Mouse (Mus musculus) MEL (cell line): ENCODE results near the gene Serping1. TPM values are rescaled to one million over a fixed set of nuclear protein-coding genes. Genes with fewer than 3 reads are reported as not detected.

Experiments used
- DNase-seq: peaks from one replicate; pipeline ENCODE4 v3.0.0; 2011; ENCODE audit warnings: low read depth, low spot score
- H3K27ac ChIP-seq: 2 replicates; pipeline ENCODE4 v1.5.1; 2012; ENCODE audit warnings: low read depth, mild to moderate bottlenecking, control low read depth, low read length, moderate library complexity; ENCODE audit not compliant: control insufficient read depth
- H3K27me3 ChIP-seq, 2 experiments: fragments of 150-350 bp in 1 of 2; sonication (generic) in 1 of 2; 2 replicates each; pipeline ENCODE4 v1.6.1; 2012; ENCODE audit warnings: low read length in 2 of 2, mild to moderate bottlenecking in 2 of 2, improper control_type of control experiment in 1 of 2, moderate library complexity in 1 of 2; ENCODE audit not compliant: insufficient read depth in 2 of 2, control insufficient read depth in 1 of 2
- H3K36me3 ChIP-seq, 2 experiments: 2 replicates each; pipeline ENCODE4 v1.6.1; 2012 to 2014; ENCODE audit warnings: low read length in 2 of 2, improper control_type of control experiment in 1 of 2, inconsistent platforms in 1 of 2, mild to moderate bottlenecking in 1 of 2; ENCODE audit not compliant: insufficient read depth in 2 of 2, control insufficient read depth in 1 of 2
- H3K4me1 ChIP-seq, 2 experiments: fragments of 150-350 bp in 1 of 2; sonication (generic) in 1 of 2; 2 replicates each; pipeline ENCODE4 v1.6.1; 2012; ENCODE audit warnings: low read length in 2 of 2, improper control_type of control experiment in 1 of 2, mild to moderate bottlenecking in 1 of 2; ENCODE audit not compliant: insufficient read depth in 2 of 2, control insufficient read depth in 1 of 2
- H3K4me3 ChIP-seq, 2 experiments: fragments of 150-350 bp in 1 of 2; sonication (generic) in 1 of 2; 2 replicates each; pipeline ENCODE4 v1.5.1; 2012; ENCODE audit warnings: low read depth in 2 of 2, low read length in 2 of 2, mild to moderate bottlenecking in 2 of 2, moderate library complexity in 2 of 2, control low read depth in 1 of 2, improper control_type of control experiment in 1 of 2; ENCODE audit not compliant: control insufficient read depth in 1 of 2, insufficient read depth in 1 of 2
- H3K79me2 ChIP-seq: 2 replicates; pipeline ENCODE4 v1.6.1; 2012; ENCODE audit warnings: mild to moderate bottlenecking, low read length, moderate library complexity; ENCODE audit not compliant: control insufficient read depth, poor library complexity, insufficient read depth
- H3K9ac ChIP-seq: 2 replicates; pipeline ENCODE4 v1.6.1; 2012; ENCODE audit warnings: low read depth, mild to moderate bottlenecking, control low read depth, low read length, moderate library complexity; ENCODE audit not compliant: control insufficient read depth, poor library complexity, severe bottlenecking
- H3K9me3 ChIP-seq: fragments of 150-350 bp; sonication (generic); replicated peaks from 2 replicates; pipeline ENCODE4 v1.6.1; 2012; ENCODE audit warnings: mild to moderate bottlenecking, low read length, improper control_type of control experiment, moderate library complexity; ENCODE audit not compliant: insufficient read depth
- CTCF ChIP-seq, 3 experiments: IDR thresholded peaks in 2 of 3; conservative IDR thresholded peaks in 1 of 3; 2 replicates each; pipeline ENCODE4 v1.5.1; 2011 to 2012; ENCODE audit warnings: low read length in 3 of 3, low read depth in 2 of 3, mild to moderate bottlenecking in 2 of 3, improper control_type of control experiment in 1 of 3, inconsistent platforms in 1 of 3, mixed read lengths in 1 of 3, moderate library complexity in 1 of 3; ENCODE audit not compliant: control insufficient read depth in 1 of 3, insufficient read depth in 1 of 3, poor library complexity in 1 of 3, severe bottlenecking in 1 of 3
- EP300 ChIP-seq, 2 experiments: IDR thresholded peaks; 2 replicates each; pipeline ENCODE4 v1.6.1; 2011; ENCODE audit warnings: improper control_type of control experiment in 2 of 2, low read length in 2 of 2, low read depth in 1 of 2, mild to moderate bottlenecking in 1 of 2
- ETS1 ChIP-seq: IDR thresholded peaks from 2 replicates; pipeline ENCODE4 v1.6.1; 2012; ENCODE audit warnings: low read depth, mild to moderate bottlenecking, inconsistent platforms, low read length, improper control_type of control experiment, moderate library complexity
- GABPA ChIP-seq: IDR thresholded peaks from 2 replicates; pipeline ENCODE4 v1.6.1; 2012; ENCODE audit warnings: low read depth, mild to moderate bottlenecking, inconsistent platforms, low read length, improper control_type of control experiment, moderate library complexity
- GATA1 ChIP-seq: IDR thresholded peaks from 2 replicates; pipeline ENCODE4 v1.6.1; 2011; ENCODE audit warnings: low read depth, low read length, improper control_type of control experiment
- HCFC1 ChIP-seq: IDR thresholded peaks from 2 replicates; pipeline ENCODE4 v1.6.1; 2012; ENCODE audit warnings: low read depth, mild to moderate bottlenecking, inconsistent platforms, low read length, improper control_type of control experiment, moderate library complexity
- KAT2A ChIP-seq: conservative IDR thresholded peaks from 2 replicates; pipeline ENCODE4 v1.6.1; 2012; ENCODE audit warnings: low read depth, low read length, improper control_type of control experiment, inconsistent platforms
- MEF2A ChIP-seq: IDR thresholded peaks from 2 replicates; pipeline ENCODE4 v1.6.1; 2014; ENCODE audit warnings: low read depth, mild to moderate bottlenecking, inconsistent platforms, low read length, improper control_type of control experiment; ENCODE audit not compliant: poor library complexity, insufficient replicate concordance, severe bottlenecking; ENCODE audit errors: extremely low read depth
- MXI1 ChIP-seq: IDR thresholded peaks from 2 replicates; pipeline ENCODE4 v1.6.1; 2011; ENCODE audit warnings: mild to moderate bottlenecking, low read depth, low read length, improper control_type of control experiment
- MYB ChIP-seq: IDR thresholded peaks from 2 replicates; pipeline ENCODE4 v1.6.1; 2011; ENCODE audit warnings: mild to moderate bottlenecking, low read depth, low read length, improper control_type of control experiment
- NELFE ChIP-seq: IDR thresholded peaks from 2 replicates; pipeline ENCODE4 v1.6.1; 2011; ENCODE audit warnings: low read depth, low read length, improper control_type of control experiment
- POLR2AphosphoS2 ChIP-seq: IDR thresholded peaks from 2 replicates; pipeline ENCODE4 v1.6.1; 2011; ENCODE audit warnings: low read length, improper control_type of control experiment
- POLR2AphosphoS5 ChIP-seq: IDR thresholded peaks from 2 replicates; pipeline ENCODE4 v1.6.1; 2012; ENCODE audit warnings: low read depth, borderline replicate concordance, mild to moderate bottlenecking, inconsistent platforms, low read length, moderate library complexity, mixed read lengths
- RCOR1 ChIP-seq: IDR thresholded peaks from 2 replicates; pipeline ENCODE4 v1.6.1; 2012; ENCODE audit warnings: low read depth, mild to moderate bottlenecking, inconsistent platforms, low read length, improper control_type of control experiment
- SIN3A ChIP-seq: IDR thresholded peaks from 2 replicates; pipeline ENCODE4 v1.6.1; 2012; ENCODE audit warnings: low read length, improper control_type of control experiment, inconsistent platforms
- TAL1 ChIP-seq: IDR thresholded peaks from 2 replicates; pipeline ENCODE4 v1.6.1; 2012; ENCODE audit warnings: mild to moderate bottlenecking, inconsistent platforms, low read length, moderate library complexity, mixed read lengths
- TBP ChIP-seq: IDR thresholded peaks from 2 replicates; pipeline ENCODE4 v1.8.0; 2011; ENCODE audit warnings: low read depth, low read length, improper control_type of control experiment
- TCF12 ChIP-seq: IDR thresholded peaks from 2 replicates; pipeline ENCODE4 v1.6.1; 2014; ENCODE audit warnings: low read depth, mild to moderate bottlenecking, inconsistent platforms, low read length, improper control_type of control experiment, moderate library complexity
- ZKSCAN1 ChIP-seq: IDR thresholded peaks from 2 replicates; pipeline ENCODE4 v1.6.1; 2012; ENCODE audit warnings: low read depth, mild to moderate bottlenecking, inconsistent platforms, low read length, improper control_type of control experiment, moderate library complexity
- ZMIZ1 ChIP-seq: IDR thresholded peaks from 2 replicates; pipeline ENCODE4 v1.6.1; 2012; ENCODE audit warnings: low read depth, mild to moderate bottlenecking, inconsistent platforms, low read length, improper control_type of control experiment, moderate library complexity
- polyA plus RNA-seq, 2 experiments: library from polyadenylated mRNA; stranded (reverse) in 1 of 2; unstranded in 1 of 2; fragments of >175 nt in 1 of 2; fragments of >200 nt in 1 of 2; gene quantifications; 2 replicates each; pipeline versions ENCODE4 v1.2.1 to v1.2.4; 2012; ENCODE audit warnings: low replicate concordance in 2 of 2, low read depth in 1 of 2; ENCODE audit not compliant: insufficient read length in 2 of 2, insufficient read depth in 1 of 2, missing spikeins in 1 of 2
- total RNA-seq: library from RNA; depleted of rRNA; stranded (reverse); fragments of 300-350 nt; gene quantifications from 2 replicates; pipeline ENCODE4 v1.2.3, GENCODE M21; 2012

The Serping1 gene
- total and polyA plus RNA-seq, 3 experiments: not detected

GRCm38 (mm10) chr2:84810886-84811577 lies 35.8 kb upstream of the Serping1 start (continued):
- 0 out of 2 replicates have a peak, but pooled peaks have one; percentile 68 for TF ChIP-seq HCFC1
- peak; percentile 84 for TF ChIP-seq ETS1
- TF ChIP-seq TAL1: no peak
- no peak for TF ChIP-seq MYB
- no peak for TF ChIP-seq POLR2AphosphoS2

- no peak overlapping the region for H3K4me3 ChIP-seq
- peaks cover 4 to 15% of the 10 kb centered on the region in 2 experiments; a peak in 3 of 4 replicates for H3K4me1 ChIP-seq
- H3K9me3 ChIP-seq: no peaks in the 10 kb centered on the region
- DNase-seq: no peak
- H3K9ac ChIP-seq: no peak overlapping the region
- peaks cover 0 to 15% of the 10 kb centered on the region in 2 experiments; a peak in 2 of 4 replicates for H3K36me3 ChIP-seq
- no peak overlapping the region for H3K27ac ChIP-seq
- H3K79me2 ChIP-seq: no peaks in the 10 kb centered on the region
- TF ChIP-seq MYB (no peak), ZKSCAN1 (no peak), MEF2A (no peak), POLR2AphosphoS5 (no peak), NELFE (no peak), TCF12 (no peak), RCOR1 (no peak), TAL1 (no peak), KAT2A (no peak), ETS1 (no peak), TBP (no peak), CTCF (IDR thresholded peaks at IDR 0.05 in 2 of 3, conservative IDR thresholded peaks at IDR 0.05 in 1 of 3; ENCODE audit: control insufficient read depth in 1 of 3, insufficient read depth in 1 of 3, low read depth in 2 of 3, low read length in 3 of 3, poor library complexity in 1 of 3, severe bottlenecking in 1 of 3) (no peak), SIN3A (no peak), HCFC1 (no peak), POLR2AphosphoS2 (no peak), MXI1 (no peak), GABPA (no peak), EP300 (IDR thresholded peaks at IDR 0.05; ENCODE audit: low read depth in 1 of 2, low read length in 2 of 2) (no peak), ZMIZ1 (no peak), GATA1 (no peak)
- TF ChIP-seq, all 39 proteins: peak for 0
- no peaks in the 10 kb centered on the region for H3K27me3 ChIP-seq
These were observed 35.3 kb upstream of the Serping1 start for GRCm38 (mm10) chr2:84810526-84810885.
